Mouse (Mus musculus) spleen, adult 2 months (tissue): ENCODE results near the gene Cebpe.

Experiments
- CTCF ChIP-seq: fragments of 200-500 bp; IDR thresholded peaks from 2 replicates; pipeline ENCODE4 v1.5.1; 2011; ENCODE audit warnings: mild to moderate bottlenecking, inconsistent platforms; ENCODE audit not compliant: insufficient read depth, insufficient read length, insufficient replicate concordance; ENCODE audit errors: extremely low read depth
- POLR2A ChIP-seq: fragments of 200-500 bp; IDR thresholded peaks from 2 replicates; pipeline ENCODE4 v1.6.1; 2011; ENCODE audit warnings: low read depth, low read length, inconsistent platforms

- no peak for TF ChIP-seq POLR2A
- no peak for TF ChIP-seq CTCF
Observed at GRCm38 (mm10) chr14:54685471-54685870, 26.5 kb downstream of the Cebpe start.
